Mouse (Mus musculus) gastrocnemius, adult 18-20 months (tissue): ENCODE measurements around the gene Pigm. TPM values are rescaled to one million over a fixed set of nuclear protein-coding genes. Genes with fewer than 3 reads are reported as not detected.

Source experiments
- DNase-seq: peaks from one replicate; pipeline ENCODE4 v3.0.0; 2021; ENCODE audit warnings: low spot score
- total RNA-seq, 2 experiments: library from RNA; stranded (reverse); gene quantifications; 2 replicates each; pipeline ENCODE4 v1.2.3; 2021

Gene Pigm
- total RNA-seq, 2 experiments from 2014 or later, result 3.0 to 3.3 TPM

DNA sequence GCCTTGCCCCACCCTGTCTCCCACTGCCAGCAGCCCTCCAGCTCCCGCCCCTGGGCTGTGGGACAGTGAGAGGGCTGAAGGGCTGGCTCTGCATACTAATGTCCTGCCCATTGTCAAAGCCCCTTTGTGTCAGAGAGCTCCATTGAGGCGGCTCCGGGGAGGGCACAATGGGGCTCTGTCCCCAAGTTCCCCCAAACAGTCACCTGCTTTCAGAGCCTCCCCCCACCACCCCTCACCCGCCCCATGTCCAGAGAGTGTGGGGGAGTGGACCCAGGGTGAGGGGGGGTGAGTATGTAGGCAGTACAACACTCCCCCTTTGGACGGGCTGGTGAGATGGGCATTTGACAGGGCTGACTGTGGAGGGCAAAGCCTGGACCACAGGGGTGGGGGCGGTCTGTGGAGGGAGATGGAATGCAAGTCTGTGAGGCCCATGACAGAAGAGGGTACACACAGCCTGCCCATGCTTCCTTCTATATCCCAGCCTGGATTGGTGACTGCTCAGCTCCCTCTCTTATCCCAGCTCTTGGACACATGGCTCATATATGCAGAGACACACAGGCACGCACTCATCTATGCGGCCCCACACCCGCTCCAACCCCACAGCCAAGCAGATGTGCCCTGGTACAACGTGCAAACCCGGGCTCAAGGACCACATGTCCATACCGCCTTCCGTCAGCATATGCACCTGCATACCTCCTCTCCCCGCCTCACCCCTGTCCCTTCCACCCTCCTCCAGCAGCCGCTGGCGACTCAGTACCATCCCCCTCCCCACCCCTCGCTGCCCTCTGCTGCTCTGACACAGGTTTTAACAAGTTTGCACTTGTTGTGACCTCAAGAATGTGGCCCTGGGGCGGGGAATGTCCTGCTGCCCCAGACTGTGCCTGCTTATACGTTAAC lies 26.2 kb upstream of the Pigm start:
- no peak for DNase-seq

DNA sequence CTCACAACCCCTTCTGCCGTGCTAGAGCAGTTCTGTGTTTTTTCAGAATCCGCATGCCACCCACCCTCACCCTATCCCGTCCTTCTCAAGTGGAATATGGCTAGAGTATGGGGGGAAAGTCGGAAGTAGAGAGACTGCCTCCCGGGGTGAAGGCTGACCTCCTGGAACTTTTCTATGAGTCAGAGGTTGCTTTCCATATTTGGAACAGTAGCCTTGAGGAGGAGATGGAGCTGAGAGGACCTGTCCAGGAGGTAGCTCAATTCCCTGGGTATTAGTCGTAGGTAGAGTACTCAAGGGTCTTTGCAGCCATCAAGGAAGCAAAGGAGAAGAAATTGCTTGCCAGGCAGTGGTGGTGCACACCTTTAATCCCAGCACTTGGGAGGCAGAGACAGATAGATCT lies 24.3 kb upstream of the Pigm start:
- no peak for DNase-seq

DNA sequence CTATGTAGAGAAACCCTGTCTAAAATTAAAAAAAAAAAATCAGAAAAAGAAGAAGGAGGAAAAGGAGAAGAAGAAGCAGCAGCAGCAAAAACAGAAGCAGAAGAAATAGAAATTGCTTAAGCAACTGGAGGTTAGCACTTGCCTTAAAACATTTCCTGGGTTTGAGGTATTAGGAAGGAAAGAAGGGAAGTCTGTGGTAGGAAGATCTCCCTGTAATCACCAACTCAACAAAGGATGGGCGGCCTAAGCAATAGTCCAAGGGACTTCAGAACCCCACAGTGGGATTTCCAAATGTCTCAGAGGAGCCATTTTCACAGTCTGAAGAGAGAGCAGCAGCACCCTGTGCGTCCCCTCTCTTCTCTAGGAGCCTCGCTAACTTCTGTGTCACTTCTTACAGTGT lies 23.9 kb upstream of the Pigm start:
- no peak for DNase-seq

DNA sequence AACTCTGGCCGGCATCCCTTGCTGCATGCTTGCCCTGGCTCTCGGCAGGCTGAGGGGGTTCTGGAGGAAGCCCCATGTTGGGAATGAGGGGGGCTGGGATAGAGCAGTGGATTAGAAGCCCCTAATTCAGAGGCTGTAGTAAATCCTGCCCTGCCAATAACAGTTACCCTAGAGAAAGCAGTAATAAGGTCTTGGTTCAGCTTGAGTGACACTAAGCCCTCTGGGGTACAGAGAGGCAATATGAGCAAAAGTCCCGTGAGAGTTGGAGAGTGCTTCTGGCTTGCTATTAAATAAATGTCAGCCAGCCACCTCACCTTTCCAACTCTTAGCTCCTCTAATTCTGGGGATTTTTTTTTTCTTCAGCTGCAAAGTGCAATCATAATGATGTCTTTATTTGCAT lies 21.0 kb upstream of the Pigm start:
- no peak for DNase-seq

DNA sequence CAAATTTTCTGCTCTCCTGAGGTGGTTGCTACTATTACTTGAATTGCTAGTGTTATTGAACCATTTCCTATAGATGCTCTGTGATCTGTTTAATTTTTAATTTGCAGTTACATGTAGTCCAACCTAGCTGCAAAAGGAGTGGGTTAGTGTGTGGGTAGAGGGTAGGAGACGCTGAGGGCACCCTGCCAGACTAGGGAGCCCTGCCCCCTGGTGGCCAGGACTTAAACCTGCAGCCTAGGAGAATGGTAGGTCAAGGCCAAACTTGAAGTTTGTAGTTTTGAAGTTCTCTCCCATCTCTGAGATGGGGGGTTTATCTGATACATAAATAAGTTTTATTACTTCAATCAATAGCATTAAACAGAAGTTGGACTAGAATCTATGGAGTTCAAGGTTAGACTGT lies 18.8 kb upstream of the Pigm start:
- peak; percentile 63 for DNase-seq

DNA sequence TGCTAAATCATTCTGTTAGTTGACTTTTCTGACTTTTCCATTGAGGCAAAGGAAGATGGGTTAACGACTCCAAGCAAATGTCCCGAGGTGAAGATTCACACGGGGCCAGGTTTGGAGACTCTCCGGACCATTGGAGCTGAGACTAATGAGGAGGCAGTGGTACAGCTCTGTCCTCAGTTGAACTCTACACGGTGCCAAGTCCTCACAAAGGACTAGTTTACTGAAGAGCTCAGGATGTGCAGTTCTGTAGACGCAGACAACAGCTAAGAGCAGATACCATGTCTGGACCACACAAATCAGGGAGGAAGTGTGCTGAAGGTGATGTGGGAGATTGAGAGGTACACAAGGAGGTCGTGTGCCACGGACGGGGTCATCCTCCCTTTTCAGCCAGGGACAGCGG lies 18.0 kb upstream of the Pigm start:
- DNase-seq, result no peak

DNA sequence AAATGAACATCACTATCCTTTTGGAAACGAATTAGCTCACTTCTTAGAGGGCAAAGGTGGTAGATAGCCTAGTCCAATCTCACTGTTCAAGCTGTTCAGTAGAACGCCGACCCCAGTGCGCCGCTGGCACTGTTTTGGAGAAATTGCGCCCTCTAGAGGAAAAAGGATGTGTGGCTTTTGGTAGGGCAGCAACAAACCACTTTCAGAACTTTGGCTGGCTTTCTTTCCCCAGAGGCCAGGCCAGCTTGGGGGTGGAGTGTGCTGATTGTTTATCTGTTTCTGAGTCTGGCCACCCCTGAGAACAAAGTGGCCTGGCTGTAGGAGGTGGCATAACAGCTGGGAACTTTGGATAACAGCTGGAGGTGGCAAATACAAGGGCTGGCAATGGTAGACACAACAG lies 11.7 kb upstream of the Pigm start:
- DNase-seq, result peak; percentile 21

DNA sequence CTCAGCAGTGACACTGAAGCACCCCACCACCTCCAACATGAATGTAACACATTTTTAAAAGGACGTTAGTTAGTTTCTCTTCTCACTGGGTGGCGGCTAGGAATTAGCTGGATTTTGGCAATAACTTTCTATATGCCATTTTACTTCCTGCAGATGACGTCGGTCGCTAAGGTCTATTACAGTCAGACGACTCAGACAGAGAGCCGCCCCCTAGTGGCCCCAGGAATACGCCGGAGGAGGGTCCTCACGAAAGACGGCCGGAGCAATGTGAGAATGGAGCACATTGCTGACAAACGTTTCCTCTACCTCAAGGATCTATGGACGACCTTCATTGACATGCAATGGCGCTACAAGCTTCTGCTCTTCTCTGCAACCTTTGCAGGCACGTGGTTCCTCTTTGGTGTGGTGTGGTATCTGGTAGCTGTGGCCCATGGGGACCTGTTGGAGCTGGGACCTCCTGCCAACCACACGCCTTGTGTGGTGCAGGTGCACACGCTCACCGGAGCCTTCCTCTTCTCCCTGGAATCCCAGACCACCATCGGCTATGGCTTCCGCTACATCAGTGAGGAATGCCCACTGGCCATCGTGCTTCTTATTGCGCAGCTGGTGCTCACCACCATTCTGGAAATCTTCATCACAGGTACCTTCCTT lies 7.5 kb upstream of the Pigm start:
- DNase-seq, result peak; percentile 11

DNA sequence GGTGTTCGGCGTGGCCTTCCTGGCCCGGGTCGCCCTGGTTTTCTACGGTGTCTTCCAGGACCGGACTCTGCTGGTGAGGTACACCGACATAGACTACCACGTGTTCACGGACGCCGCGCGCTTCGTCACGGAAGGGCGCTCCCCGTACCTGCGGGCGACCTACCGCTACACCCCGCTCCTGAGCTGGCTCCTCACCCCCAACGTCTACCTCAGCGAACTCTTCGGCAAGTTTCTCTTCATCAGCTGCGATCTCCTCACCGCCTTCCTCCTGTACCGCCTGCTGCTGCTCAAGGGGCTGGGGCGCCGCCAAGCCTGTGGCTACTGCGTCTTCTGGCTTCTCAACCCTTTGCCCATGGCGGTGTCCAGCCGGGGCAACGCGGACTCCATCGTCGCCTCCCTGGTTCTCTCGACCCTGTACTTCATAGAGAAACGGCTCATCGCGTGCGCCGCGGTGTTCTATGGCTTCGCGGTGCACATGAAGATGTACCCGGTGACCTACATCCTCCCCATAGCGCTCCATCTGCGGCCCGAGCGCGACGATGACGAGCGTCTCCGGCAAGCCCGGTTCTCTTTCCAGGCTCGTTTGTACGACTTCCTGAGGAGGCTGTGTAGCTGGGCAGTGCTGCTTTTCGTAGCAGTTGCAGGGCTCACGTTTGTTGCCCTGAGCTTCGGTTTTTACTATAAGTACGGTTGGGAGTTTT lies 562 bp downstream of the Pigm start:
- no peak for DNase-seq

DNA sequence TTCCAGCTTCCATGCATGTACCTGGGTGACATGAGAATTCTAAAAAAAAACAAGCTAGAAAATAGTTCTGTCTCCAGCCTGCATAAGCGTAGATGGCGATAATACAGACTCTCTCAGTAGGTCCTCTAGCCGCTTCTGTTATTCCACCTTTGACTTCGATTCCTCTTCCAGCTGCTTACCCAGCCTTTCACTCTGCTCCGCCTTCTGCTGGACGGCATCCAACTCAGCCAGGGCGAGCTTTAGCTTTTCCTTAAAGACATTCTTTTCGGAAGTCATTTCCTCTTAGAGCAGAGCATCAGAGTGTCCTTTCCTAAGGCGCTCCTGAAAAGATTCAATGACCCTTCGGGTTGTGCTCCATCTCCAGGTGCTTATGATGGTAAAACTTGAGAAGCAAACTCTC lies 3.7 kb downstream of the Pigm start:
- no peak for DNase-seq

DNA sequence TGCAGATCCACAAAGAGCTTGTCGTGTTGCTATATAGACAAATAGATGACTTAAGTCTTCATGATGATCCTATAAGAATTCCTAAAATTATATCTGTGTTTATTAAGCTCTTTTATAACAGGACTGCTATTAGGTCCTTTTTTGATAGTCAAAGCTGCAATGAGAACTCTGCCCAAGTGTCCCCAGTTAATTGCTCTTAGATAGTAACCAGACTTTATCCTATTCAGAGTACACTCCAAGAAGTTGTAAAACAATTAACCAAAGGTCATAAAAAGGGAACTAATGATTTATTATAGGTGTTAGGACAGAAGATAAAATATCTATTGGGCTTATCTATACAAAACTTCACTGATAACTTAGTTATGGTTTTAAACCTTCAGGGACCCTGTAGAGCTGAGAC lies 5.7 kb downstream of the Pigm start:
- DNase-seq, result no peak

DNA sequence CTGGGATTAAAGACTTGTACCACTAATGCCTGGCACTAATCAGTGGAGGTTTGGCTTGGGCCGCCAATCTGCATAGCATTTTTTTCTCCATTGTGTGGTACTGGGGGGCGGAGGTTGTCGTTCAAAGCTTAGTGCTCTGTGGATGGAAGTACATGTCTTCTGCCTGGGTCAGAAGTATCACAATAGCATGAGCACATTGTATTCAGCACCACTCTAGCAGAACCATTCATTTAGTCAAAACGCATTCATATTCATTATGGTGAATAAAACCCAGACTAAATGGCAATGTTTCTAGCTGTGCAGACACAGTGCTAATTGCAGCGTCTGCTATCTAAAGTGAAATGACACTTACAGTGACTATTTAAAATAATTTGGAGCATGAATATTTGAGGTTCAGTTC lies 10.9 kb downstream of the Pigm start:
- DNase-seq, result no peak

DNA sequence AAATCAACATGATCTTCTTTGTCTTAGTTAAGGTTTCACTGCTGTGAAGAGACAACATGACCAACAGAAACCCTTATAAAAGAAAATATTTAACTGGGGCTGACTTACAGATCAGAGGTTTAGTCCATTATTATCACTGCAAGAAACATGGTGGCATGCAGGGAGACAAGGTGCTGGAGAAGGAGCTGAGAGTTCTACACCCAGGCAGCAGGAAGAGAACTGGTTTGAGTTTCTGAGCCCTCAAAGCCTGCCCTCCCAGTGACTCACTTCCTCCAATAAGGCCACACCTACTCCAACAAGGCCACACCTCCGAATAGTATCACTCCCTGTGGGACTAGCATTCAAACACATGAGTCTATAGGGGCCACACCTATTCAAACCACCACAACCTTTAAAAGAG lies 14.4 kb downstream of the Pigm start:
- no peak for DNase-seq

DNA sequence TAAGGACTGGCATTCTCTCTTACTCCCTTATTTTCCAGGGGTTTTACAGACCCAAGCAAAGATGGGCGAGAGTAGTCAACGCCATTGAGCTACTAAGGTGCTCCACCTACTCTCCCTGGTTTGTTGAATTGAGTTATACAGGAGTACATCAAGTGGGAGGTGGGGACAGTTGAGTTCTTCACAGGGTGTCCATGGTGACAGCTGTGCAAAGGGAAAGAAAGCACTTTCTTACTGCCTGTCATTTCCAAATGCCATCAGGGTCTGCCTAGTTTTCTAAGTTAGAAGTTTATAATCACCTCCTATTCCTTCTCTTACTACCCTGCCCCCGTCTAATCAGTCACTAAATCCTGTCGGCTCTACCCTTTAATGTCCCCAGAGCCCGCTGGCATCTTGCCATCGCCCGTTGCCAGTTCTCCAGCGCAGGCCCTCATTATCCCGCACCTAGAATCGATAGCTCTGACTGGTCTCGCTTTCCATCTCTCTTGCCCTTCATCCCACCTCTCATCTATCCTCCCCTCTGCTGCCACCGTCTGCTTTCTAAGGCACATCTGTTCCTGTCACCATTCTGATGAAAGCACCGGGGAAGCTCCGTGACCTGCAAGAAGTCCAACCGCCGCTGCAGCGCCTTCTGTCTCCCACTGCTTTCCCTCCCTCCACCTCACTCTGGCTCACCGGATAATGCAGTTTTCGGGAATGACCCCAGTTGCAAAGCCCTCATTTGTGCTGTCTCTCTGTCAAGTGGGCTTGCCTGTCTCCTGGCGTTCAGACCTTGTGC lies 15.6 kb downstream of the Pigm start:
- DNase-seq, result no peak

DNA sequence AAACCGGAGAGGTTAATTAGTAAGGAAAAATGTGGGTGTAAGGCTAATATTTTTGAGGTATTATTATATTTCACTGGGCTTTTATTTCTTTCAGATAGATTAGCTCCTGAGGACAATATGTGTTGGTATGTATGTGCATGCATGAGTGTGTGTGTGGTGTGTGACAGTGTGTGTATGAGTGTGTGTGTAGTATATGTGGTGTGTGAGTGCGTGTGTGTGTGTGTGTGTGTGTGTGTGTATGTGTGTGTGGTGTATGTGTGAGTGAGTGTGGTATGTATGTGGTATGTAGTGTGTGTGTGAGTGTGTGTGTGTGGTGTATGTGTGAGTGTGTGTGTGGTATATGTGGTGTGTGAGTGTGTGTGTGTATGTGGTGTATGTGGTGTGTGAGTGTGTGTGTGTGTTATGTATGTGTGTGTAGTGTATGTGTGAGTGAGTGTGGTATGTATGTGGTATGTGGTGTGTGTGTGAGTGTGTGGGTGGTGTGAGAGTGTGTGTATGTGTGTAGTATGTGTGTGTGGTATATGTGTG lies 16.4 kb downstream of the Pigm start:
- DNase-seq, result no peak

DNA sequence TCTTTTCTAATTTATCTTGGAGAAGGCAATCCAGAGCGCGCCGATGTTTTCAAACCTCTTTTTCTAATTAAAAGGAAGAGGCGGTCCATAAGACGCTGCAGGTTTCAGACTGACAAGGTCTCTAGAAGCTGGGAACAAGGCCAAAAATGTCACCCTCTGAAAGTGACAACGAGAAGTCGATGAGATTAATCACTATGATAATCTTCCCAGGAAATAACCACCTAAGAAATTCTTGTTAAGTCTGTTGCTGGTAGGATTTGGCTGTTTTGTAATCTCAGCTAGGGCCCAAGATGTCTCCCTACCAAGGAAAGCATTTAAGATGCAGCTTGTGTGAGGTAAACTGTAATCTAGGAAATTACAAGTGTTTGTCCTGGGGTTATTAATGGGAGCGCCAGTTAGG lies 17.4 kb downstream of the Pigm start:
- no peak for DNase-seq

DNA sequence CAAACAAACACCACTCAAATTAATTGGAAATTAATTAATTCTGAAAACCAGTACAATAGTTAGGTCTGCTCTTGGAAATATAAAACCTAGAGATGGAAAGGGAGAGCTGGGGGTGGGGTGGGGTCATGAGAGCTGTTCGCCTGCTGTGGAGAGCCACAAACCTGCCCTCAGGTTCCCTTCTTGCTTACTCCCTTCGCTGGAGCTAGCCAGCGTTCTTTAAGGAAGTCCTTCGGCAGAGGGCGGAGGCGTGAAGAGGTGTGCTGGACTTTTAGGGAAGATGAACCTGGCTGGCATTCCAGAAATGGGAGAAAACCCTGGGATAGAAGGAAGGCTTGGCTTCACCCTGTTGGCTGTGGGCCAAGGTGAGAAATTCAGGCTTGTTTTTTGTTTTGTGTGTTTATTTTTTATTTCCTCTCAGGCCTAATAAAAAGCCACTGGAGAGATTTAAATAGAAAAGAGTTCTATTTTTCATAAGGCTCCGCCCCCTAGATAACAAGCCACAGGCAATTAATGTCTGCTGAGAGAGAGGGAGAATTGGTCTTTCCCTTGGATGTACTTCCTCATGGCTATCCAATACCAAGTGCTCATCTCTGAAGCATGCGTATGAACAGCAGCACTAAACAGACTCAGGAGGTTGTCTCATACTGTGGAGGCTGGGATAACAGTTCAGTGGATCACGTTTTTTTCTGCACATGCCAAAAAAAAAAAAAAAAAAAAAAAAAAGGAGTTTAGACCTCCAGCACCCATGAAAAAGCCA lies 20.8 kb downstream of the Pigm start:
- no peak for DNase-seq

DNA sequence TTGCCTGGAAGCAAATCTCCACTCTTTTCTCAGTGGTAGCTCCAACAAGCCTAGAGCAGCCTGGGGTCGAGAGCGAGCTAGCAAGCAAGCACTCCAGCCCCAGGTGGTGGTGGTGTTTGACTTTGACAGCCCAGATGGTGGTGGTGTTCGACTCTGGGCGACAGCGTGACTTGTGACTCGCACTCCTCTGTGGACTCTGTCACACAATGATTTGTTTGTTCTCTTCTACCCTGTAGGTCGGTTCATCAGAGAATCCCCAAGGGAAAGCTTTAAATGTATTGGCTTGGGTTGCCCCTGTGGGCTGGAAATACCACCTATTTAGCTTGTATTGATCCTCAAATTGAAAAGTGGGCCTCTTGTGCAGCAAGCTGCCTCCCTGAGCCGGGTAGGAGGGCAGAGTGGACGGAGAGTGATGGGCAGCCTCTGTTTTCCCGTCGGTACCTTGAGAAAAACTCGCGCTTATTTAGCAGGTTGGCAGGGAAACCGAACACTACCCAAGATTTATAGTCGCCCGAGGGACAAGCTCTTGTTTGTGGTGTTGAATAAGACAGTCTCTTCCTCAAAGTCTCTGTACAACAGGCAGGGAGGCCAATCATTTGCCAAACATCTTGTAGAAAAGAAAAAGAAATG lies 29.8 kb downstream of the Pigm start:
- DNase-seq, result no peak

DNA sequence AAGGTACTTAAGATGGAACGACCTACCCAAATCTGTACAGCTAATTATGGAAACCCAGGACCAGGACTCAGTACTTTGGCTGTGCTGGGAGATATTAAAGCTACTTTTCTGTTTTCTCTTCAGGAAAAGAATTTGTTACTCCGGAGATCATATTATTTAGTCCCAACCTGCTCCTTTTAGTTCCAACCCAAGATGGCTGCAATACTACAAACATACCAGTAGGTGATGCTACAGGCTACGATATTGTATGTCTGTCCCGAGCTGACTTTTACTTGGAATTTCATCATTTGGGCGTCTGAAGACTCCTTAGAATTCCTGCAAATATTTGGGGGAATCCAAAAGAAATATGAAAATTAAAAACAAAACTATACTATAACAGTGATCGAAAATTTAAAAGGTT lies 32.6 kb downstream of the Pigm start:
- peak; percentile 32 for DNase-seq

DNA sequence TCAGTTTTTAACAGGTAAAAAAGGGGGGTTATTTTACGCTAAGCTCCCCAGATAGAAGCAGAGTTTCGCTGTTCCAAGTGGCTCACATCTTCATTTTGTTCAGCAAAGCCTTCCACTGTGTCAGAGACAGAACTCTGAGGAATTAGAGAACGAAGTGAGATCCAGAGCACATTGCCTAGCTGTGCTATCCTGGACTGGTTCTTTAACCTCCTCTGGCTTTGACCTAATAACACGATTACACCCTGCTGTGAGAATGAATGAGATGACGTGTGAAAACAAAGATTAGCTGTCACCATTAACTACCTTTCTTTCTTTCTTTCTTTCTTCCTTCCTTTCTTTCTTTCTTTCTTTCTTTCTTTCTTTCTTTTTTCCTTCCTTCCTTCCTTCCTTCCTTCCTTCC lies 33.1 kb downstream of the Pigm start:
- DNase-seq, result no peak
